Mouse (Mus musculus): Measurements from ENCODE around the gene Nr1d1.

DNA sequence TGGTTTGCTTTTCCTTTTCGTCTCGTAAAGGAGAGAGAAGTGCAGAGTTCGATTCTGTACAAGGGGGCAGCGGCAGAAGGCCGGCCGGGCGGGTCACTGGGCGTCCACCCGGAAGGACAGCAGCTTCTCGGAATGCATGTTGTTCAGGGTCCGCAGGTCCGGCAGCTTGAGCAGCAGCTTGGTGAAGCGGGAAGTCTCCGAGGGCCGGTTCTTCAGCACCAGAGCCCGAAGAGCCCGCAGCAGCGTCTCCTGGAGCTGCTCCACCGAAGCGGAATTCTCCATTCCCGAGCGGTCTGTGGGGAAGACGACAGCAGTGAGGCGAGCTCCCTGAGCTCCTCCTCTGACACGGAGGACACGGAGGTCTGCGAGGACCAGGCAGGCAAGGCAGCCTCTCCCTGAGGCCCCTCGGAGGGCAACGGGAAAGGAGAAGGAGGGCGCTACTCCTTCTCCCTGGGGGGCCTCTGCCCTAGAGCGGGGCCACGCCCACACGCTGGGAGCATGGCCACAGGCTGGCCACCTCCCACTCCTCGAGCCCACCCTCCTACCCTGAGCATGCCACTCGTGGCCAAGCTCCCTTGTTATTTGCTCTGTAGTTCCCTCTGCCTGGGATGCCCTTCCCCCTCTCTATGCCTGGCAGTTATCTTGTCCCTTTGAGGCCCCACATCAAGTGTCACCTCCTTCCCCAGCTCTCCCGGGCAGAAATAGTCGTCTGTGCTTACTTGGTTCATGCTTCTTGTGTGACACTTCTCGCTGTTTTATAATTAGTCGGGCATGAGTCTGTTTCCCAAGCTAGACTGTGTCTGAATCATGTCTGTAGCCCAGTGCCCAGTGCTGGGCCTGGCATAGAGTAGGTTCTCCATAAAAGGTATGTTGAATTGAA is 6.8 kb downstream of the Nr1d1 start:
- TF ChIP-seq CTCF (IDR thresholded peaks at IDR 0.05; ENCODE audit: borderline replicate concordance, extremely low read depth, insufficient read depth, insufficient read length) = no peak
- TF ChIP-seq POLR2A (IDR thresholded peaks at IDR 0.05; ENCODE audit: borderline replicate concordance, extremely low read depth, insufficient read depth, insufficient read length, poor library complexity, severe bottlenecking) = no peak
